Mouse (Mus musculus): Measurements from ENCODE around the gene 9530053A07Rik. TPM values are rescaled to one million over a fixed set of nuclear protein-coding genes. Genes with fewer than 3 reads are reported as not detected.

9530053A07Rik gene
- polyA plus RNA-seq, 1 experiment from 2014 or later: 0.01 TPM

Other genes with a start within 250 kb of the 9530053A07Rik start
- gene Zfp974, start 200.0 kb upstream of the 9530053A07Rik start, polyA plus RNA-seq (2014; fragmentation: Nextera tagmentation; extraction: Ambion mirVana): 8.0 and 8.3 TPM in 2 replicates
- 10.5 and 10.9 TPM in 2 replicates for gene Zfp780b, start 150.3 kb upstream of the 9530053A07Rik start, polyA plus RNA-seq (2014; fragmentation: Nextera tagmentation; extraction: Ambion mirVana)
- 4.6 and 4.9 TPM in 2 replicates for gene Zfp850, start 115.4 kb upstream of the 9530053A07Rik start, polyA plus RNA-seq (2014; fragmentation: Nextera tagmentation; extraction: Ambion mirVana)
- gene Psmc4, start 79.4 kb upstream of the 9530053A07Rik start, polyA plus RNA-seq (2014; fragmentation: Nextera tagmentation; extraction: Ambion mirVana): 247 and 269 TPM in 2 replicates
- 0.34 and 0.58 TPM in 2 replicates for gene Fcgbp, start 58.2 kb upstream of the 9530053A07Rik start, polyA plus RNA-seq (2014; fragmentation: Nextera tagmentation; extraction: Ambion mirVana)
- gene Fbl, start 40.2 kb downstream of the 9530053A07Rik start, polyA plus RNA-seq (2014; fragmentation: Nextera tagmentation; extraction: Ambion mirVana): 42.4 and 46.5 TPM in 2 replicates
- gene Dyrk1b, start 50.0 kb downstream of the 9530053A07Rik start, polyA plus RNA-seq (2014; fragmentation: Nextera tagmentation; extraction: Ambion mirVana): 12.2 and 13.5 TPM in 2 replicates
- 4.9 and 6.3 TPM in 2 replicates for gene Eid2, start 138.4 kb downstream of the 9530053A07Rik start, polyA plus RNA-seq (2014; fragmentation: Nextera tagmentation; extraction: Ambion mirVana)
- gene Eid2b, start 148.3 kb downstream of the 9530053A07Rik start, polyA plus RNA-seq (2014; fragmentation: Nextera tagmentation; extraction: Ambion mirVana): 13.4 TPM in 2 replicates
- gene Selenov, start 161.7 kb downstream of the 9530053A07Rik start, polyA plus RNA-seq (2014; fragmentation: Nextera tagmentation; extraction: Ambion mirVana): 0.42 TPM in 1 of 2 replicates, not detected in the other
- 0.90 and 2.1 TPM in 2 replicates for gene Dll3, start 172.8 kb downstream of the 9530053A07Rik start, polyA plus RNA-seq (2014; fragmentation: Nextera tagmentation; extraction: Ambion mirVana)
- 124 and 134 TPM in 2 replicates for gene Timm50, start 182.6 kb downstream of the 9530053A07Rik start, polyA plus RNA-seq (2014; fragmentation: Nextera tagmentation; extraction: Ambion mirVana)
- 70.5 and 82.3 TPM in 2 replicates for gene Supt5, start 209.3 kb downstream of the 9530053A07Rik start, polyA plus RNA-seq (2014; fragmentation: Nextera tagmentation; extraction: Ambion mirVana)
- 1,196 and 1,252 TPM in 2 replicates for gene Rps16, start 221.2 kb downstream of the 9530053A07Rik start, polyA plus RNA-seq (2014; fragmentation: Nextera tagmentation; extraction: Ambion mirVana)
- gene Plekhg2, start 243.1 kb downstream of the 9530053A07Rik start, polyA plus RNA-seq (2014; fragmentation: Nextera tagmentation; extraction: Ambion mirVana): 41.1 and 51.3 TPM in 2 replicates

All from embryonic facial prominence, embryonic 14.5 days (tissue).